Mouse (Mus musculus): ENCODE measurements around the gene Dgkz. TPM values are rescaled to one million over a fixed set of nuclear protein-coding genes. Genes with fewer than 3 reads are reported as not detected.

The Dgkz gene
- polyA plus RNA-seq, 1 experiment from 2014 or later: 32.1 TPM

DNA sequence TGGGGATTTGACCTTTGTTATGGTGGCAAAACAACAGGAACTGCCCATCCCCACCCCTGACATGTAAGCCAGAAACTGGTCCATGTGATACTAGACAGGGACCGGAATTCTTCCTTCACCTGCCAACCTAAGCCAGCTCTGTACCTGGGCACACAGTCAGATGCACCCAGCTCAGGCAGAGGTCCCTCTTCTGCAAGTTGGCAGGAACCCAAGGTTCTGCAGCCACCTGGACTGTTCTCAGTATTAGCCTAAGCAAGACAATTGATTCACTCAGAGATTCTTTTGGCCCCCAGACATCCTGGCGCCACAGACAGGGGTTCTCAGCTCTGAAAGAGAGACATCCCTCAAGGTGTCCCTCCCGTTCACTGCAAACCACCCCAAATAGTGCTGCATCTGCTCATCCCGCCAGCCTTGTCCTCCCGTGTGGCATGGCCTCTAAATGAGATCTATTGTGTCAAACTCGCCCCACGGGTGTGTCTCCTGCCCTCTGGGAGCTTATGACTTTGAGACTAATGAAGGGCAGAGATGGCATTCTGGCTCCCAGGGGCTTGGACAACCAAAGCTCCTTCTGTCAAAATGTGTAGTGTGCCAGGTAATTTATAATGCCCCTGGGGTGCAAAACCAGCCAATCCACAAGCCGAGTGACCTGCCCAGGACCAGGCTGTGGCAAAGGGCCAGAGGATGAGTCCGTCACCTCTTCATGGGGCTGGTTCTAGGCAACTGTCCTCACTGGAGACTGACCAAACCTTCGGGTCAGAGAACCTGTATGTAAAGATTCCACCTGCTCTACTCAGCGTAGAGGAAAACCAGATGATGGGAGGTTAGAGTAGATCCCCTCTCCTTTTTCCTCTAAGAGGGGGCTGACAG, 15.9 kb downstream of the Dgkz start:
- H3K27me3 ChIP-seq (ENCODE audit: insufficient read depth, low read length): no peaks in the 10 kb centered on the region
- no peak for TF ChIP-seq CTCF (IDR thresholded peaks at IDR 0.05; ENCODE audit: low read depth)
- ATAC-seq (replicated peaks; ENCODE audit: low FRiP score, low read depth) (no peak), DNase-seq (ENCODE audit: low spot score) (no peak)
- peaks cover 21% of the 10 kb centered on the region for H3K4me1 ChIP-seq (replicated peaks; ENCODE audit: insufficient read depth, low read length)
- H3K27ac ChIP-seq: no peak overlapping the region
- no peaks in the 10 kb centered on the region for H3K9me3 ChIP-seq (replicated peaks; ENCODE audit: low read length)
- H3K36me3 ChIP-seq (ENCODE audit: insufficient read depth, low read length): no peaks in the 10 kb centered on the region
- 74% methylated on average over 11 of the region's 11 CpGs for WGBS
- H3K4me2 ChIP-seq (ENCODE audit: low read length): no peak overlapping the region
- H3K9ac ChIP-seq (ENCODE audit: low read depth, low read length): no peak overlapping the region
- H3K4me3 ChIP-seq (replicated peaks; ENCODE audit: low read depth, low read length): no peak overlapping the region

- TF ChIP-seq CTCF (IDR thresholded peaks at IDR 0.05; ENCODE audit: low read depth): peak; percentile 76
- WGBS: 42% methylated on average over 10 of the region's 10 CpGs
- no peak overlapping the region for H3K4me2 ChIP-seq (ENCODE audit: low read length)
- no peak overlapping the region for H3K9ac ChIP-seq (ENCODE audit: low read depth, low read length)
- H3K4me1 ChIP-seq (replicated peaks; ENCODE audit: insufficient read depth, low read length): peaks cover 24% of the 10 kb centered on the region
- H3K9me3 ChIP-seq (replicated peaks; ENCODE audit: low read length): no peaks in the 10 kb centered on the region
- no peaks in the 10 kb centered on the region for H3K36me3 ChIP-seq (ENCODE audit: insufficient read depth, low read length)
- no peak for ATAC-seq (replicated peaks; ENCODE audit: low FRiP score, low read depth)
- H3K27ac ChIP-seq: no peak overlapping the region
- no peak overlapping the region for H3K4me3 ChIP-seq (replicated peaks; ENCODE audit: low read depth, low read length)
- H3K27me3 ChIP-seq (ENCODE audit: insufficient read depth, low read length): no peaks in the 10 kb centered on the region
- peak; percentile 84 for DNase-seq (ENCODE audit: low spot score)
These were observed 16.8 kb downstream of the Dgkz start for GRCm38 (mm10) chr2:91958701-91959457.

DNA sequence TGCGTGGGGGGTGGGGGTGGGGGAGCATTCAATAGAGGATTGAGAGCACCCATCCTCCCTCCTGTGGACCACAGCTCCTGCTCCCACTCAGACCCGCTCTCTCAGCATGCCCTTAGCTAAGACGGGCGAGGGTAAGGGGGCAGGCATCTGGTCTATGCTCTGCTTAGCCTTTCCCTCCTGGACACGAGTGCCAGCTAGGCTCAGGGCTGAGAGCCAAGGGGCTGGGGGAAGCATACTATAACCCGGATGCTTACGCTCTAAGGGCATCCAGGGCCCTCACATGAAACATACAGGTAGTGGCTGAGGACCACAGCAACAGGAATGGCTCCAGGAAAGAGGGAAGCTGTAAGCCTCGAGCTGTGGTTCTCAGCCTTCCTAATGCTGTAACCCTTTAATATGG, 17.6 kb downstream of the Dgkz start:
- Histone ChIP-seq H3K27me3 (ENCODE audit: insufficient read depth, low read length) (no peaks in the 10 kb centered on the region), H3K9me3 (replicated peaks; ENCODE audit: low read length) (no peaks in the 10 kb centered on the region), H3K4me1 (replicated peaks; ENCODE audit: insufficient read depth, low read length) (peaks cover 29% of the 10 kb centered on the region), H3K9ac (ENCODE audit: low read depth, low read length) (no peak overlapping the region), H3K4me2 (ENCODE audit: low read length) (no peak overlapping the region), H3K4me3 (replicated peaks; ENCODE audit: low read depth, low read length) (no peak overlapping the region), H3K27ac (no peak overlapping the region), H3K36me3 (ENCODE audit: insufficient read depth, low read length) (no peaks in the 10 kb centered on the region)
- no peak for TF ChIP-seq CTCF (IDR thresholded peaks at IDR 0.05; ENCODE audit: low read depth)
- no peak for DNase-seq (ENCODE audit: low spot score)
- 87% methylated on average over 8 of the region's 8 CpGs for WGBS
- no peak for ATAC-seq (replicated peaks; ENCODE audit: low FRiP score, low read depth)

- Histone ChIP-seq H3K36me3 (ENCODE audit: insufficient read depth, low read length) (no peaks in the 10 kb centered on the region), H3K4me1 (replicated peaks; ENCODE audit: insufficient read depth, low read length) (peaks cover 22% of the 10 kb centered on the region), H3K9ac (ENCODE audit: low read depth, low read length) (no peak overlapping the region), H3K4me3 (replicated peaks; ENCODE audit: low read depth, low read length) (no peak overlapping the region), H3K27me3 (ENCODE audit: insufficient read depth, low read length) (no peaks in the 10 kb centered on the region), H3K4me2 (ENCODE audit: low read length) (no peak overlapping the region), H3K27ac (no peak overlapping the region), H3K9me3 (replicated peaks; ENCODE audit: low read length) (no peaks in the 10 kb centered on the region)
- DNase-seq (ENCODE audit: low spot score) (no peak), ATAC-seq (replicated peaks; ENCODE audit: low FRiP score, low read depth) (0 out of 2 replicates have a peak, but pooled peaks have one; percentile 18)
- TF ChIP-seq CTCF (IDR thresholded peaks at IDR 0.05; ENCODE audit: low read depth): no peak
- WGBS: 23% methylated on average over 3 of the region's 4 CpGs
These were observed 18.6 kb downstream of the Dgkz start for GRCm38 (mm10) chr2:91957096-91957495.

DNA sequence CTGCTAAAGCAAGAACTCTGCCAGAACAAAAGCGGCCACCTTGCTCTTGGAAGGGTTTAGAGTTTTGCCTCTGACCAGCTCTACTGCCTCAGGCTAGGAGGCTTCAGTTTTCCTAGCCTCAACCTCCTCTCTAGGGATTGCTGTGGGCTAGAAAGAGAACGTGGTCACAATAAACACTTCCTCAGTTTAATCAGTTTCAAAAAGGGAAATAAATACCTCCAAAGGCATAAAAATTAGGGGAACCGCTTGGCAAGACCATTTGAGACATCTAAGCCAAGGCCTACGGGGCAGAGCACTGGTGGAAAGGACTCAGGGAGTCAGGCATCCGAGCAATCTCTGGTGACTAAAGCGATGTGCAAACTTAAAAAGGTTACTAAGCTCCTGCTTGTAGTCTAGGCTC, 19.8 kb downstream of the Dgkz start:
- no peak for DNase-seq (ENCODE audit: low spot score)
- no peak overlapping the region for H3K4me3 ChIP-seq (replicated peaks; ENCODE audit: low read depth, low read length)
- no peak for ATAC-seq (replicated peaks; ENCODE audit: low FRiP score, low read depth)
- H3K9me3 ChIP-seq (replicated peaks; ENCODE audit: low read length): no peaks in the 10 kb centered on the region
- no peaks in the 10 kb centered on the region for H3K36me3 ChIP-seq (ENCODE audit: insufficient read depth, low read length)
- H3K27me3 ChIP-seq (ENCODE audit: insufficient read depth, low read length): no peaks in the 10 kb centered on the region
- H3K27ac ChIP-seq: no peak overlapping the region
- H3K4me1 ChIP-seq (replicated peaks; ENCODE audit: insufficient read depth, low read length): peaks cover 15% of the 10 kb centered on the region; the same call in 1 of the 2 replicates
- 86% methylated on average over 6 of the region's 6 CpGs for WGBS
- TF ChIP-seq CTCF (IDR thresholded peaks at IDR 0.05; ENCODE audit: low read depth): no peak
- no peak overlapping the region for H3K9ac ChIP-seq (ENCODE audit: low read depth, low read length)
- H3K4me2 ChIP-seq (ENCODE audit: low read length): no peak overlapping the region

DNA sequence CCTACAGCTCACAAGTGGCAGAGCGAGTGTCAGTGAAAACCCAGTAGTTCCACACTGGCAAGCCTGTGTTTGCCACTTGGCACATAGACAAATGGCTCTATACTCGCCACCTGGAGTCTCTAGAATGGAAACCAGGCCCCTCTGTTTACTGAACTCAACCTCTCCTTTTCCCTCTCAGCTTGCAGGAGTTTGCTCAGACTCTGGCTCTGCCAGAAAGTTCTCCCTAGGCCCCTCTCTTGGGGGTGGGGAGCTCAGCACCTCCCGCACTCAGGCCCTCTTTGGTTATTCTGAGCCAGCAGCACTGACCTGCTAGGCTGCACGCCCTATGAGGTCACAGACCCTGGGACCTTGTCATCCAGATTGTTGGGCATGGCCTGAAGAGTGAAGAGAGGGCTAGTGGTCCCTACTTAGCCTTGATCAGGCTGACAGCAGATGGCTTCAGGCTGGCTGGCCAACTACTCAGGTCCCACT, 20.5 kb downstream of the Dgkz start:
- peaks cover 22% of the 10 kb centered on the region; the same call in 1 of the 2 replicates for H3K4me1 ChIP-seq (replicated peaks; ENCODE audit: insufficient read depth, low read length)
- TF ChIP-seq CTCF (IDR thresholded peaks at IDR 0.05; ENCODE audit: low read depth): no peak
- no peaks in the 10 kb centered on the region for H3K36me3 ChIP-seq (ENCODE audit: insufficient read depth, low read length)
- no peaks in the 10 kb centered on the region for H3K9me3 ChIP-seq (replicated peaks; ENCODE audit: low read length)
- no peak for ATAC-seq (replicated peaks; ENCODE audit: low FRiP score, low read depth)
- no peaks in the 10 kb centered on the region for H3K27me3 ChIP-seq (ENCODE audit: insufficient read depth, low read length)
- H3K9ac ChIP-seq (ENCODE audit: low read depth, low read length): no peak overlapping the region
- WGBS: 92% methylated on average over 4 of the region's 4 CpGs
- H3K4me3 ChIP-seq (replicated peaks; ENCODE audit: low read depth, low read length): no peak overlapping the region
- DNase-seq (ENCODE audit: low spot score): no peak
- no peak overlapping the region for H3K27ac ChIP-seq
- no peak overlapping the region for H3K4me2 ChIP-seq (ENCODE audit: low read length)

Data from kidney, postnatal 0 days (tissue).